Mouse (Mus musculus) neural tube, embryonic 12.5 days (tissue): ENCODE results near the gene Gm42878. TPM values are rescaled to one million over a fixed set of nuclear protein-coding genes. Genes with fewer than 3 reads are reported as not detected.
A peak's percentile ranks its signal among the peaks of the same experiment; 100 is the strongest.

ENCODE experiments used
- ATAC-seq: fragments of 200-750 bp; cut with Nextera tagmentation; 2 replicates; pipeline ENCODE4 v1.8.0; 2017; ENCODE audit warnings: low read depth, mild to moderate bottlenecking, moderate TSS enrichment, moderate library complexity; ENCODE audit not compliant: low FRiP score
- H3K27ac ChIP-seq: fragments of 300-500 bp; sonication (generic); 2 replicates; pipeline ENCODE4 v1.5.1; 2016
- H3K27me3 ChIP-seq: fragments of 300-500 bp; sonication (generic); replicated peaks from 2 replicates; pipeline ENCODE4 v1.6.1; 2016; ENCODE audit warnings: mild to moderate bottlenecking
- H3K36me3 ChIP-seq: fragments of 300-500 bp; sonication (generic); 2 replicates; pipeline ENCODE4 v1.6.1; 2016; ENCODE audit warnings: mild to moderate bottlenecking
- H3K4me1 ChIP-seq: fragments of 300-500 bp; sonication (generic); 2 replicates; pipeline ENCODE4 v1.6.1; 2016
- H3K4me2 ChIP-seq: fragments of 300-500 bp; sonication (generic); replicated peaks from 2 replicates; pipeline ENCODE4 v1.6.1; 2016; ENCODE audit warnings: mild to moderate bottlenecking
- H3K4me3 ChIP-seq: fragments of 300-500 bp; sonication (generic); 2 replicates; pipeline ENCODE4 v1.5.1; 2016
- H3K9ac ChIP-seq: fragments of 300-500 bp; sonication (generic); 2 replicates; pipeline ENCODE4 v1.6.1; 2016; ENCODE audit warnings: mild to moderate bottlenecking
- H3K9me3 ChIP-seq: fragments of 300-500 bp; sonication (generic); 2 replicates; pipeline ENCODE4 v1.6.1; 2016; ENCODE audit warnings: mild to moderate bottlenecking
- WGBS: fragments of 180-500 bp; shearing (Covaris S2); methylation state at CpG from one replicate; pipeline ENCODE4 v1.1.7; 2016; 5-methylcytosine and 5-hydroxymethylcytosine counted together
- polyA plus RNA-seq: library from polyadenylated mRNA; unstranded; fragments of >200 nt; fragmentation: Nextera tagmentation; extraction: Ambion mirVana; gene quantifications from 2 replicates; pipeline ENCODE4 v1.2.1, GENCODE M21; 2016

Gene Gm42878
- not detected in 2 replicates for polyA plus RNA-seq

- 1% methylated on average over 71 of the region's 97 CpGs for WGBS
- peak within 1 kb of the TSS; percentile 93 for H3K27ac ChIP-seq
- ATAC-seq: peak; percentile 80
Observed at GRCm38 (mm10) chr5:121544910-121545792, at the start of gene Gm42878, which contains the start of gene Adam1a. Gene Gm42878 (minus strand): TSS chr5:121545482. Gene Adam1a (minus strand): TSS chr5:121545482.

GRCm38 (mm10) chr5:121594714-121595313, 49.5 kb upstream of the Gm42878 start:
- Histone ChIP-seq H3K4me1 (peaks cover 8% of the 10 kb centered on the region), H3K27ac (no peak overlapping the region), H3K27me3 (no peaks in the 10 kb centered on the region), H3K9ac (no peak overlapping the region), H3K9me3 (no peaks in the 10 kb centered on the region), H3K36me3 (no peaks in the 10 kb centered on the region), H3K4me2 (peak overlapping the region; percentile 97; the same call in 1 of the 2 replicates), H3K4me3 (no peak overlapping the region)
- WGBS: 88% methylated on average over 6 of the region's 6 CpGs
- ATAC-seq: no peak

More at GRCm38 (mm10) chr5:121544910-121545792, at the start of gene Gm42878, which contains the start of gene Adam1a:
- Histone ChIP-seq H3K9me3 (no peaks in the 10 kb centered on the region), H3K4me3 (peak within 1 kb of the TSS; percentile 99), H3K36me3 (no peaks in the 10 kb centered on the region), H3K9ac (peak within 1 kb of the TSS; percentile 98), H3K4me1 (peaks cover 23% of the 10 kb centered on the region), H3K4me2 (peak within 1 kb of the TSS; percentile 91), H3K27me3 (no peaks in the 10 kb centered on the region)

GRCm38 (mm10) chr5:121593451-121594401, 48.4 kb upstream of the Gm42878 start, which contains the start of gene Aldh2:
Gene Aldh2 (minus strand): TSS chr5:121593824.
- ATAC-seq: peak; percentile 62
- H3K4me1 ChIP-seq: peaks cover 8% of the 10 kb centered on the region
- peak within 1 kb of the TSS; percentile 97 for H3K4me2 ChIP-seq
- H3K27me3 ChIP-seq: no peaks in the 10 kb centered on the region
- 3% methylated on average over 47 of the region's 47 CpGs for whole genome bisulfite sequencing
- peak within 1 kb of the TSS; percentile 61 for H3K4me3 ChIP-seq
- peak within 1 kb of the TSS; percentile 68 for H3K9ac ChIP-seq
- H3K9me3 ChIP-seq: no peaks in the 10 kb centered on the region
- H3K27ac ChIP-seq: no peak within 1 kb of the TSS
- H3K36me3 ChIP-seq: no peaks in the 10 kb centered on the region

GRCm38 (mm10) chr5:121592816-121593407, 47.6 kb upstream of the Gm42878 start:
- no peaks in the 10 kb centered on the region for H3K27me3 ChIP-seq
- H3K4me2 ChIP-seq: peak overlapping the region; percentile 97
- H3K36me3 ChIP-seq: no peaks in the 10 kb centered on the region
- H3K4me3 ChIP-seq: peak overlapping the region; percentile 61
- H3K9me3 ChIP-seq: no peaks in the 10 kb centered on the region
- H3K27ac ChIP-seq: no peak overlapping the region
- WGBS: 5% methylated on average over 33 of the region's 33 CpGs
- H3K4me1 ChIP-seq: peaks cover 8% of the 10 kb centered on the region
- peak; percentile 61 for ATAC-seq
- H3K9ac ChIP-seq: peak overlapping the region; percentile 68

- H3K4me2 ChIP-seq: peak overlapping the region; percentile 97
- no peak overlapping the region for H3K27ac ChIP-seq
- no peaks in the 10 kb centered on the region for H3K36me3 ChIP-seq
- peaks cover 8% of the 10 kb centered on the region for H3K4me1 ChIP-seq
- no peak overlapping the region for H3K4me3 ChIP-seq
- H3K9ac ChIP-seq: no peak overlapping the region
- ATAC-seq: no peak
- no peaks in the 10 kb centered on the region for H3K27me3 ChIP-seq
- WGBS: 66% methylated on average over 11 of the region's 11 CpGs
- no peaks in the 10 kb centered on the region for H3K9me3 ChIP-seq
Observed at GRCm38 (mm10) chr5:121592064-121592815, 47.0 kb upstream of the Gm42878 start.

GRCm38 (mm10) chr5:121591417-121592063, 46.3 kb upstream of the Gm42878 start:
- H3K9me3 ChIP-seq: no peaks in the 10 kb centered on the region
- H3K4me1 ChIP-seq: peaks cover 8% of the 10 kb centered on the region
- H3K27me3 ChIP-seq: no peaks in the 10 kb centered on the region
- no peaks in the 10 kb centered on the region for H3K36me3 ChIP-seq
- no peak for ATAC-seq
- H3K9ac ChIP-seq: no peak overlapping the region
- no peak overlapping the region for H3K27ac ChIP-seq
- H3K4me3 ChIP-seq: no peak overlapping the region
- H3K4me2 ChIP-seq: peak overlapping the region; percentile 97; the same call in 1 of the 2 replicates
- 84% methylated on average over 11 of the region's 11 CpGs for WGBS

GRCm38 (mm10) chr5:121589928-121590327, 44.6 kb upstream of the Gm42878 start:
- no peak for ATAC-seq
- H3K9ac ChIP-seq: no peak overlapping the region
- H3K36me3 ChIP-seq: no peaks in the 10 kb centered on the region
- no peak overlapping the region for H3K4me3 ChIP-seq
- H3K27me3 ChIP-seq: no peaks in the 10 kb centered on the region
- 80% methylated on average over 6 of the region's 6 CpGs for WGBS
- H3K4me2 ChIP-seq: no peak overlapping the region
- no peak overlapping the region for H3K27ac ChIP-seq
- H3K9me3 ChIP-seq: no peaks in the 10 kb centered on the region
- H3K4me1 ChIP-seq: peaks cover 8% of the 10 kb centered on the region

GRCm38 (mm10) chr5:121586400-121587039, 41.2 kb upstream of the Gm42878 start:
- Histone ChIP-seq H3K4me2 (no peak overlapping the region), H3K27ac (no peak overlapping the region), H3K4me1 (no peaks in the 10 kb centered on the region), H3K9me3 (no peaks in the 10 kb centered on the region), H3K4me3 (no peak overlapping the region), H3K27me3 (no peaks in the 10 kb centered on the region), H3K9ac (no peak overlapping the region), H3K36me3 (no peaks in the 10 kb centered on the region)
- WGBS: 70% methylated on average over 6 of the region's 6 CpGs
- ATAC-seq: no peak

GRCm38 (mm10) chr5:121585699-121586098, 40.4 kb upstream of the Gm42878 start:
- Histone ChIP-seq H3K36me3 (no peaks in the 10 kb centered on the region), H3K9me3 (no peaks in the 10 kb centered on the region), H3K9ac (no peak overlapping the region), H3K4me3 (no peak overlapping the region), H3K4me1 (no peaks in the 10 kb centered on the region), H3K27me3 (no peaks in the 10 kb centered on the region), H3K27ac (no peak overlapping the region), H3K4me2 (no peak overlapping the region)
- no peak for ATAC-seq
- 78% methylated on average over 5 of the region's 5 CpGs for WGBS

- WGBS: 97% methylated on average over 10 of the region's 10 CpGs
- no peak overlapping the region for H3K9ac ChIP-seq
- no peak overlapping the region for H3K27ac ChIP-seq
- ATAC-seq: no peak
- no peak overlapping the region for H3K4me2 ChIP-seq
- no peaks in the 10 kb centered on the region for H3K9me3 ChIP-seq
- H3K36me3 ChIP-seq: no peaks in the 10 kb centered on the region
- no peak overlapping the region for H3K4me3 ChIP-seq
- no peaks in the 10 kb centered on the region for H3K27me3 ChIP-seq
- H3K4me1 ChIP-seq: no peaks in the 10 kb centered on the region
Observed at GRCm38 (mm10) chr5:121585005-121585404, 39.7 kb upstream of the Gm42878 start.
